Mouse (Mus musculus): ENCODE results near the gene Map3k14. TPM values are rescaled to one million over a fixed set of nuclear protein-coding genes. Genes with fewer than 3 reads are reported as not detected.

Map3k14 gene
- total and polyA plus RNA-seq, 3 experiments: 4.9 to 10.8 (median 10.8) TPM

- peaks cover 15% of the 10 kb centered on the region for H3K9me3 ChIP-seq (replicated peaks)
- no peak overlapping the region for H3K4me3 ChIP-seq (ENCODE audit: low read depth, low read length)
- no peak for TF ChIP-seq GATA1 (IDR thresholded peaks at IDR 0.05; ENCODE audit: borderline replicate concordance, low read length)
- H3K36me3 ChIP-seq (replicated peaks): no peaks in the 10 kb centered on the region
- H3K27me3 ChIP-seq (ENCODE audit: insufficient read depth, low read length): peaks cover 14% of the 10 kb centered on the region
- ATAC-seq (ENCODE audit: extremely low read depth, insufficient number of reproducible peaks, low FRiP score, poor library complexity, severe bottlenecking): no peak
- DNase-seq (ENCODE audit: low spot score): no peak
- peaks cover 37% of the 10 kb centered on the region for H3K4me1 ChIP-seq (ENCODE audit: insufficient read depth, low read depth, low read length)
Measured at GRCm38 (mm10) chr11:103170111-103170493, 97.2 kb downstream of the Map3k14 start.

Other genes starting within 250 kb of the Map3k14 start
- 54.2 and 83.8 TPM in 2 replicates for gene Nmt1, start 239.3 kb downstream of the Map3k14 start, total RNA-seq (2014; fragmentation: Nextera tagmentation)
- 40.0 and 51.2 TPM in 2 replicates for gene Nmt1, start 239.3 kb downstream of the Map3k14 start, total RNA-seq (2017)
- 5.9 and 9.2 TPM in 2 replicates for gene Nmt1, start 239.3 kb downstream of the Map3k14 start, polyA plus RNA-seq (2012)
- 87.1 and 95.3 TPM in 2 replicates for gene Dcakd, start 239.1 kb downstream of the Map3k14 start, total RNA-seq (2014; fragmentation: Nextera tagmentation)
- 31.1 and 36.4 TPM in 2 replicates for gene Dcakd, start 239.1 kb downstream of the Map3k14 start, total RNA-seq (2017)
- gene Dcakd, start 239.1 kb downstream of the Map3k14 start, polyA plus RNA-seq (2012): 191 and 199 TPM in 2 replicates
- gene Plcd3, start 165.8 kb downstream of the Map3k14 start, total RNA-seq (2014; fragmentation: Nextera tagmentation): not detected in 2 replicates
- gene Plcd3, start 165.8 kb downstream of the Map3k14 start, total RNA-seq (2017): 0.06 and 0.11 TPM in 2 replicates
- not detected in 2 replicates for gene Plcd3, start 165.8 kb downstream of the Map3k14 start, polyA plus RNA-seq (2012)
- gene Acbd4, start 165.8 kb downstream of the Map3k14 start, total RNA-seq (2014; fragmentation: Nextera tagmentation): 16.9 and 32.7 TPM in 2 replicates
- gene Acbd4, start 165.8 kb downstream of the Map3k14 start, total RNA-seq (2017): 11.9 and 19.2 TPM in 2 replicates
- gene Acbd4, start 165.8 kb downstream of the Map3k14 start, polyA plus RNA-seq (2012): 22.1 and 23.2 TPM in 2 replicates
- 13.2 and 16.6 TPM in 2 replicates for gene Hexim1, start 151.2 kb downstream of the Map3k14 start, total RNA-seq (2014; fragmentation: Nextera tagmentation)
- gene Hexim1, start 151.2 kb downstream of the Map3k14 start, total RNA-seq (2017): 36.7 and 39.4 TPM in 2 replicates
- 21.2 and 25.7 TPM in 2 replicates for gene Hexim1, start 151.2 kb downstream of the Map3k14 start, polyA plus RNA-seq (2012)
- 6.1 and 12.7 TPM in 2 replicates for gene Hexim2, start 135.0 kb downstream of the Map3k14 start, total RNA-seq (2014; fragmentation: Nextera tagmentation)
- gene Hexim2, start 135.0 kb downstream of the Map3k14 start, total RNA-seq (2017): 8.6 and 9.0 TPM in 2 replicates
- gene Hexim2, start 135.0 kb downstream of the Map3k14 start, polyA plus RNA-seq (2012): 11.7 and 13.7 TPM in 2 replicates
- 2.7 TPM in 1 of 2 replicates, not detected in the other for gene Fmnl1, start 96.4 kb downstream of the Map3k14 start, total RNA-seq (2014; fragmentation: Nextera tagmentation)
- 0.23 TPM in 1 of 2 replicates, not detected in the other for gene Fmnl1, start 96.4 kb downstream of the Map3k14 start, total RNA-seq (2017)
- gene Fmnl1, start 96.4 kb downstream of the Map3k14 start, polyA plus RNA-seq (2012): 0.02 and 0.07 TPM in 2 replicates
- not detected in 2 replicates for gene 1700023F06Rik, start 58.9 kb downstream of the Map3k14 start, total RNA-seq (2014; fragmentation: Nextera tagmentation)
- gene 1700023F06Rik, start 58.9 kb downstream of the Map3k14 start, total RNA-seq (2017): not detected in 2 replicates
- gene 1700023F06Rik, start 58.9 kb downstream of the Map3k14 start, polyA plus RNA-seq (2012): not detected in 2 replicates
- gene Spata32, start 49.0 kb downstream of the Map3k14 start, total RNA-seq (2014; fragmentation: Nextera tagmentation): not detected in 2 replicates
- 0.16 TPM in 1 of 2 replicates, not detected in the other for gene Spata32, start 49.0 kb downstream of the Map3k14 start, total RNA-seq (2017)
- gene Spata32, start 49.0 kb downstream of the Map3k14 start, polyA plus RNA-seq (2012): not detected in 2 replicates
- 5.2 and 8.0 TPM in 2 replicates for gene Arhgap27, start 96.2 kb upstream of the Map3k14 start, total RNA-seq (2014; fragmentation: Nextera tagmentation)
- gene Arhgap27, start 96.2 kb upstream of the Map3k14 start, total RNA-seq (2017): 11.2 and 12.6 TPM in 2 replicates
- 11.5 and 13.2 TPM in 2 replicates for gene Arhgap27, start 96.2 kb upstream of the Map3k14 start, polyA plus RNA-seq (2012)
- gene Plekhm1, start 145.2 kb upstream of the Map3k14 start, total RNA-seq (2014; fragmentation: Nextera tagmentation): 27.1 and 35.1 TPM in 2 replicates
- gene Plekhm1, start 145.2 kb upstream of the Map3k14 start, total RNA-seq (2017): 8.9 and 9.4 TPM in 2 replicates
- gene Plekhm1, start 145.2 kb upstream of the Map3k14 start, polyA plus RNA-seq (2012): 11.7 and 12.0 TPM in 2 replicates
- gene Lrrc37a, start 237.1 kb upstream of the Map3k14 start, total RNA-seq (2014; fragmentation: Nextera tagmentation): not detected in 2 replicates
- 0.06 and 0.16 TPM in 2 replicates for gene Lrrc37a, start 237.1 kb upstream of the Map3k14 start, total RNA-seq (2017)
- not detected in 2 replicates for gene Lrrc37a, start 237.1 kb upstream of the Map3k14 start, polyA plus RNA-seq (2012)